Mouse (Mus musculus) heart, embryonic 16.5 days (tissue): ENCODE results near the gene Gpr108. TPM values are rescaled to one million over a fixed set of nuclear protein-coding genes. Genes with fewer than 3 reads are reported as not detected.
A peak's percentile ranks its signal among the peaks of the same experiment; 100 is the strongest.

ENCODE experiments used
- ATAC-seq: fragments of 200-750 bp; cut with Nextera tagmentation; replicated peaks from 2 replicates; pipeline ENCODE4 v1.8.0; 2017; ENCODE audit warnings: moderate number of reproducible peaks; ENCODE audit not compliant: insufficient read depth, low FRiP score; ENCODE audit errors: extremely low read depth
- H3K27ac ChIP-seq: fragments of 300-500 bp; sonication (generic); 2 replicates; pipeline ENCODE4 v1.5.1; 2014; ENCODE audit warnings: mild to moderate bottlenecking, low read length, control low read depth, moderate library complexity
- H3K27me3 ChIP-seq: fragments of 300-500 bp; sonication (generic); 2 replicates; pipeline ENCODE4 v1.6.1; 2014; ENCODE audit warnings: low read length, mixed read lengths; ENCODE audit not compliant: control insufficient read depth, insufficient read depth
- H3K36me3 ChIP-seq: fragments of 300-500 bp; sonication (generic); 2 replicates; pipeline ENCODE4 v1.6.1; 2014; ENCODE audit not compliant: control insufficient read depth, insufficient read depth
- H3K4me1 ChIP-seq: fragments of 300-500 bp; sonication (generic); 2 replicates; pipeline ENCODE4 v1.6.1; 2014; ENCODE audit warnings: low read length, mixed read lengths; ENCODE audit not compliant: control insufficient read depth, insufficient read depth
- H3K4me2 ChIP-seq: fragments of 300-500 bp; sonication (generic); 2 replicates; pipeline ENCODE4 v1.6.1; 2014; ENCODE audit warnings: low read depth, mild to moderate bottlenecking, control low read depth, low read length
- H3K4me3 ChIP-seq: fragments of 300-500 bp; sonication (generic); 2 replicates; pipeline ENCODE4 v1.5.1; 2014; ENCODE audit warnings: mild to moderate bottlenecking, control low read depth, low read length
- H3K9ac ChIP-seq: fragments of 300-500 bp; sonication (generic); 2 replicates; pipeline ENCODE4 v1.6.1; 2014; ENCODE audit warnings: low read length, control low read depth
- H3K9me3 ChIP-seq: fragments of 300-500 bp; sonication (generic); replicated peaks from 2 replicates; pipeline ENCODE4 v1.6.1; 2016; ENCODE audit warnings: low read length; ENCODE audit not compliant: control insufficient read depth
- WGBS: fragments of 180-500 bp; shearing (Covaris S2); extraction: QIAGEN DNeasy Blood & Tissue Kit; methylation state at CpG from one replicate; pipeline ENCODE4 v1.1.7; 2014; 5-methylcytosine and 5-hydroxymethylcytosine counted together
- polyA plus RNA-seq: library from polyadenylated mRNA; unstranded; fragments of >200 nt; fragmentation: Nextera tagmentation; extraction: Ambion mirVana; gene quantifications from 2 replicates; pipeline ENCODE4 v1.2.1, GENCODE M21; 2015

Gene Gpr108
- polyA plus RNA-seq, 1 experiment from 2014 or later = 28.9 TPM

DNA sequence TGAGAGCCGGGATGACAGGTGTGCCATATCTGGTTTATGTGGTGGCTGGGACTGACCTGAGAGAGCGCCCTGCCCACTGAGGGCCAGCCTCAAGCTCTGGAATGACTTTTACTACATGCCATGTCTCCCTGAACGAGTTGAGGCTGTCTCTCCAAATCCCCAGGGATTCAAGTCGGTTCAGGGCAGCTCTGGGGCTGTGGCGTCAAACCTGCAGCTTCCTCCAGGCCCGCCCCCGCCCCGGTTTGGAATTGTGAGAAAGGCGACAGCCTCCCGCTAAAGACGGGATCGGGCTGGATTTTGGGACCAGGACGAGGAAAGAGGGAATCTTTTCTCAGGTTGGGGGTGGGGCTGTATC, 27.7 kb upstream of the Gpr108 start:
- no peaks in the 10 kb centered on the region for H3K9me3 ChIP-seq
- peaks cover 7% of the 10 kb centered on the region for H3K27me3 ChIP-seq
- WGBS = 2% methylated on average over 13 of the region's 13 CpGs
- H3K4me2 ChIP-seq = peak overlapping the region; percentile 65
- H3K36me3 ChIP-seq = no peaks in the 10 kb centered on the region
- H3K9ac ChIP-seq = peak overlapping the region; percentile 70
- H3K27ac ChIP-seq = no peak overlapping the region
- peak overlapping the region; percentile 70 for H3K4me3 ChIP-seq
- peaks cover 11% of the 10 kb centered on the region for H3K4me1 ChIP-seq
- ATAC-seq = no peak

DNA sequence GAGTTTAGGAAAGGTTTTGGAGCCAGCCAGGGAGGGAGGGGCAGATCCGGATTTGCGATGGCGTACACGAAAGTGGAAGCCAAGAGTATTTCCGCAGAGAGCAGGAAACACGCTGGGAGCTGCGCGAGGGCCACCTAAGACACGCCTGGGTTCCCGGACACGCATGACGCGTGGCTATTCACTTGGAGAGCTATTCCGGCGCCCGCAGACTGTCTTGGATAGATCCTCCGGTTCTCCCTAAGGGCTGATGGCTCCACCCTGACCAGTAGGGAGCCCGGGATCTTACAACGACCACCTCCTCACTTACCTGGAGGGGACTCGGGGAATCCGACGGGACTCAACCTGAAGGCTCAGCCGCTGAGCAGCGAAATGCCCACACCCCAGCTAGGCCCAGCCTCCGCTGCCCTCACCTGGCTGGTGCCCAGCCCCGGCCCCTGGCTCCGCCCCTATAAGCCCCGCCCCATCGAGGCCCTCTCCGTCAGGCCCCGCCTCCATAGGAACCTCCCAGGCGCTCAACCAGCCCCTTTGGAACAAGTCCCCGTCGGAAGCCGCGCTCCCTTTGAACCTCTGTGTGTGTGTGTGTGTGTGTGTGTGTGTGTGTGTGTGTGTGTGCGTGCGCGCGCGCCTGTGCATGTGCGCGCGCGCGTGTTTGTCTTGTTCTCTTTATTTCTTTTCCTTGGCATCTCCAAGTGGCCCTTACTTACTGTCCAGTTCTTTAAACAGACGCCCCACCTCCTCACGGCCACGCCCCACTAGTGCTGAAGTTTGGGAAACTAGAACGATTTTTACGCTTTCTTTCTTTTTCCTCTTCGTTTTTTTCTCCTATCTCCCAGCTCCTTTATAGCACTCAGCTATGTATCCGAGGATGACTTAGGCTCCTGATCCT, 27.1 kb upstream of the Gpr108 start:
- H3K27me3 ChIP-seq = peaks cover 7% of the 10 kb centered on the region
- peak overlapping the region; percentile 65 for H3K4me2 ChIP-seq
- H3K9me3 ChIP-seq = no peaks in the 10 kb centered on the region
- peak overlapping the region; percentile 70 for H3K9ac ChIP-seq
- peak; percentile 79 for ATAC-seq
- H3K4me3 ChIP-seq = peak overlapping the region; percentile 70
- H3K36me3 ChIP-seq = no peaks in the 10 kb centered on the region
- peak overlapping the region; percentile 51; the same call in 1 of the 2 replicates for H3K27ac ChIP-seq
- under 1% methylated on average over 52 of the region's 53 CpGs for WGBS
- peaks cover 11% of the 10 kb centered on the region for H3K4me1 ChIP-seq

DNA sequence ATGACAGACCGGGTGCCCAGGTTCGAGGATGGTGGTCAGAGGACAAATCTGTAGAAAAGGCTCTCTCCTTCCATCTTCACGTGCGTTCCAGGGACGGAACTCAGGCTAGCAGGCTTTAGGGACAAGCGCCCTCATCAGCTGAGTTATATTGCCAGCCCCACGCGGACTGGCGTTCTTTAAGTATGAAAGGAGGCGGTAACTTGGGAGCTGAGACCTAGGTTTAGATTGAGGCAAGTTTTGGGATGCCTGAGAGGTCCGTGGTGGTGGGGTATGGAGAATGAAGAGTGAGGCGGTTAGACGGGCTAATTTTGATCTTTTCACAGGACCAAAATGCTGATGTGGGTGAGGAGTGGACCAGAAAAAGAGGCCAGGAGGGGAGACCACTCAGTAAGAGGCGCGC, 26.4 kb upstream of the Gpr108 start:
- peak overlapping the region; percentile 65 for H3K4me2 ChIP-seq
- H3K9ac ChIP-seq = peak overlapping the region; percentile 70
- peaks cover 11% of the 10 kb centered on the region for H3K4me1 ChIP-seq
- peak overlapping the region; percentile 70 for H3K4me3 ChIP-seq
- no peaks in the 10 kb centered on the region for H3K36me3 ChIP-seq
- ATAC-seq = no peak
- peaks cover 4% of the 10 kb centered on the region; the same call in 1 of the 2 replicates for H3K27me3 ChIP-seq
- H3K27ac ChIP-seq = no peak overlapping the region
- H3K9me3 ChIP-seq = no peaks in the 10 kb centered on the region
- WGBS = 6% methylated on average over 15 of the region's 15 CpGs

DNA sequence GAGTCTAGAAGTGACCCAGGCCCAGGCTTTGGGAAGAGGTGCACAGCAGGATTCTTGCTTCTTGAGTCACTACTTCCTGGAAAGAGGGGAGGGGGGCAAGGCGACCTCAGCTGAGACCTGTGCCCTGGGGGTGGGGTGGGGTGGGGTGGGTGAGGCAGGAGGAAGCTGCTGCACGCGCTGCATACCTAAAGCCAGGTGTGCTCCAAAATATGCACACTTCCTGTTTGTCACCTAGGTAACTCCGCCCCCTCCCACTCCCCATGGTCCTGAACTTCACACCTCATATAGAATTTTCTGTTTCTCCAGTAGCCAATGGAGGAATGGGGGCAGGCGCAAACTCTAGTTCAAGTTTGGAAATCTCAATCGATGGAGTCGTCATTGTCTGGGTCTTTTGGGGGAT, 25.6 kb upstream of the Gpr108 start:
- no peak overlapping the region for H3K4me3 ChIP-seq
- H3K9me3 ChIP-seq = no peaks in the 10 kb centered on the region
- no peak overlapping the region for H3K4me2 ChIP-seq
- no peaks in the 10 kb centered on the region for H3K36me3 ChIP-seq
- WGBS = 35% methylated on average over 7 of the region's 7 CpGs
- H3K27ac ChIP-seq = no peak overlapping the region
- H3K4me1 ChIP-seq = peaks cover 11% of the 10 kb centered on the region
- H3K9ac ChIP-seq = no peak overlapping the region
- peaks cover 4% of the 10 kb centered on the region; the same call in 1 of the 2 replicates for H3K27me3 ChIP-seq
- ATAC-seq = no peak

DNA sequence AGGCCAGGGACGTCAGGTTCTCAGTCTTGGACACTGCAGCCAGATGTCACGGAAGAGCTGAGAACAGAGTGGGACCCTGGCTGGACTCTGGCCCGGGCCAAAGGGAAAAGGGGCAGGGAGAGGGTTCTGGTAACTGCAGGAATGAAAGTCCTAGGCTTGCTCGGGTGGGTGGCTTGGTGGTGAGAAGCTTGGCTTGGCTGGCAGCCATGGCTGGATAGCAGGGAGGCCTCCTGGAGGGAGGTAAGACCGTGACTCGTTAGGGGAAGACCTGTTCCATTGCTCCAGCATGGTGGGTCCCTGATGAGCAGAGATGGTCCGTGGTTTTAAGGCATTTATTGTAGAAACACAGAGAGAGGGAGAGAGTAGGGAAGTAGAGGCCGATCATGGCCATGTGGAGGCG, 23.1 kb upstream of the Gpr108 start:
- Histone ChIP-seq H3K4me2 (no peak overlapping the region), H3K9ac (no peak overlapping the region), H3K27ac (no peak overlapping the region), H3K4me3 (no peak overlapping the region), H3K27me3 (no peaks in the 10 kb centered on the region; the same call in 1 of the 2 replicates), H3K36me3 (no peaks in the 10 kb centered on the region), H3K4me1 (peaks cover 9% of the 10 kb centered on the region), H3K9me3 (no peaks in the 10 kb centered on the region)
- ATAC-seq = no peak
- WGBS = 54% methylated on average over 9 of the region's 9 CpGs

DNA sequence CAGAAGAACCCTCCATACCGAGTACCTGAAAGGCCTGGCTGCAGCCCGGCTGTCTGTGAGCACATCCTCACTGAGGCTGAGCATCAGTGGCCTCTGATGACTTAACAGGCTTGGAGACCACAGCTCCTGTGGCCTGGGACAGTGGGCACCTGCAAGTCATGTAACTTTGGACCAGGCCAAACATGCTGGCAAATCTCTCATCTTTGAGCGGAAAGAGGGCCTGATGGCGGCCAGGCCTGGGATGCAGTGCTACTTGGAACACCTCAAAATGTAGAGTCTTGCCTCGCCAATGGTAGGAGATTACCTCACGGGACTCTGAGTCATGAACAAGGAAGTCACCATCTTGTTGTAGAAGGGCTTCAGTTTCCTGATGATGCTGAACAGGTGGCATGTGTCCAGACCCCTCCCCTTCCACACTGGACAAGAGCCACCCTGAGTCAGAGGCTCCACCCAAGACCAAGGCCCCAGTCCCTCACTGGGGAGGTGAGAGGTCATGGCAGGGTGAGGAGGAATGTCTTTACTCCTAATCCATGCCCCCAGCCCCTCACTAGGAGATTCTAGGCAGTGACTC, 19.4 kb upstream of the Gpr108 start:
- 86% methylated on average over 6 of the region's 6 CpGs for WGBS
- peaks cover 6% of the 10 kb centered on the region; the same call in 1 of the 2 replicates for H3K4me1 ChIP-seq
- H3K4me3 ChIP-seq = no peak overlapping the region
- no peak overlapping the region for H3K27ac ChIP-seq
- H3K36me3 ChIP-seq = no peaks in the 10 kb centered on the region
- no peak overlapping the region for H3K4me2 ChIP-seq
- H3K9me3 ChIP-seq = no peaks in the 10 kb centered on the region
- ATAC-seq = no peak
- no peak overlapping the region for H3K9ac ChIP-seq
- H3K27me3 ChIP-seq = no peaks in the 10 kb centered on the region

DNA sequence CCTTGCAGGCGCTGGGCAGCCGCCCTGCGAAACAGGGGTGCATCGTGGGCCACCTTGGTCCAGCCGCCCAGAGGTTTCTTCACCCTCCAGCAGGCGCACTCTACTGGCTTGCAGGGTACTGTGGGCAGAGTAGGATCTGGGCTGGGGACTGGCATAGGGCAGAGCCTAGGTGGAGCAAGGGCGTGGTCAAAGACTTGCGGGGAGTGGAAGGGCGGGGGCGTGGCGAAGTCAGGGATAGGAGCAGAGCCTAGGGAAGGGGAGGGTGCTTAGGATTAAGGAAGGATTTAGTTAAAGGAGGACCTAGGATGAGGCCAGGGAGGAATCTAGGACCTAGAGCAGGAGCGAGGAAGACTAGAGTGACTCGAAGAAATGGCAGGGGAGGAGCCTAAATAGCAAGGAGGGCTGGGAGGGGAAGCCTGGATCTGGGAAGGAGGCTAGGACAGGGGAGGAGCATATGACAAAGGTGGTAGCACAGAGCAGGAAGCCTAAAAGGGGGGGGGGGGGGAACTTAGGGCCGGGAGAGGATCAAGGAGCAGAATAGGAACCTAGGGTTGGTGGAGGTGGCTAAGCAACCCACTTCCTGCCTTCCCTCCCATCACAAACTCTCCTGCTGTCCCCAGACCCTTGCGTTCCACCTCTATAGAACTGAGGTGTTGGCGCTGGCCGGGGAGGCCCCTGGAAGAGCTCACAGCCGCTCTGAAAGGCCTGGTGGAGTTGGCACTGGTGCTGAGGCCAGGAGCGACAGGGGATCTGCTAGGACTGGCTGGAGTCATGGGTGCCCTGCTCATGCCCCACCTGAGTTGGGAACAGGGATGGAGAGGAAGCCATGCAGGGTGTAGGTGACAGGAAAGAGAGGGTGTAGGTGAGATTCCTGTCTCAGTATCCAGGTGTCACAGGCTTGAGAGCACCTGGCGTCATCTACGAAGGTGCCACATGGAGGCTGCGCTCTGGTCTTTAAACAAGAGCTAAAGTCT, 17.0 kb upstream of the Gpr108 start:
- H3K36me3 ChIP-seq = peaks cover 13% of the 10 kb centered on the region
- no peak overlapping the region for H3K4me3 ChIP-seq
- no peak overlapping the region for H3K27ac ChIP-seq
- H3K9me3 ChIP-seq = no peaks in the 10 kb centered on the region
- peak overlapping the region; percentile 45 for H3K4me2 ChIP-seq
- H3K9ac ChIP-seq = no peak overlapping the region
- 32% methylated on average over 21 of the region's 22 CpGs for WGBS
- no peaks in the 10 kb centered on the region for H3K27me3 ChIP-seq
- peaks cover 6% of the 10 kb centered on the region; the same call in 1 of the 2 replicates for H3K4me1 ChIP-seq
- peak; percentile 62 for ATAC-seq

DNA sequence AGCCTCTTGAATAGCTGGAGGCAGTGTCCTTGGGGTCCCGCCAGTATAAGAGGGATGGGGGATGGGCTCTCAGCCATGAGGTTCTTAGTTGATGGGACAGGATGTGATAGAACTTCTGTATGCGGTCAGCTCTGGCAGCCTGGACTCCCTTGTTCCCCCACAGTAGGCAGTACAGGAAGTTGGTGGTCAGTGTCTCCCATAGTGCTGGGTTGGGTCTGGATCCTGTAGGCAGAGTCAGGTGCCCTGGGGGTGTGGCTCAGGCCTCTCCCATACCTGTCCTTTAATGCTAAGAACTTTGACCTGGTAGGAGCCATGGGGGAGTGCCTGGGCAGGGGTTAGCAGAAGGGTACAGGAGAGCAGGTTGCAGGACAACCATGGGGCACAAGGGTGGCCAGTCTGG, 15.9 kb upstream of the Gpr108 start:
- H3K9ac ChIP-seq = no peak overlapping the region
- H3K9me3 ChIP-seq = no peaks in the 10 kb centered on the region
- no peak overlapping the region for H3K27ac ChIP-seq
- H3K4me1 ChIP-seq = peaks cover 6% of the 10 kb centered on the region; the same call in 1 of the 2 replicates
- WGBS = 59% methylated on average over 2 of the region's 2 CpGs
- H3K4me3 ChIP-seq = no peak overlapping the region
- H3K27me3 ChIP-seq = no peaks in the 10 kb centered on the region
- no peak overlapping the region for H3K4me2 ChIP-seq
- no peak for ATAC-seq
- H3K36me3 ChIP-seq = peaks cover 18% of the 10 kb centered on the region
